Mouse (Mus musculus): ENCODE results near the gene 3110040M04Rik. TPM values are rescaled to one million over a fixed set of nuclear protein-coding genes. Genes with fewer than 3 reads are reported as not detected.
"Not testable (repeated sequence)": the region's sequence is repeated elsewhere in the genome, so short reads cannot be mapped to it uniquely, and the experiment has no call there.

The 3110040M04Rik gene
- not detected in 2 replicates for polyA plus RNA-seq (2015; fragmentation: Nextera tagmentation; extraction: Ambion mirVana)

- H3K27ac ChIP-seq; H3K9me3 ChIP-seq; H3K36me3 ChIP-seq; H3K4me2 ChIP-seq; ATAC-seq (ENCODE audit: insufficient number of reproducible peaks, insufficient read depth, low FRiP score, low TSS enrichment, low read depth); H3K9ac ChIP-seq; H3K4me3 ChIP-seq; H3K4me1 ChIP-seq; H3K27me3 ChIP-seq: not testable (repeated sequence)
- no CpG with 5 or more reads among the region's 6 CpGs for WGBS
Measured at GRCm38 (mm10) chr1:151203818-151204217, at the start of gene 3110040M04Rik. Gene 3110040M04Rik, plus strand, starts transcription at chr1:151204121.

- ATAC-seq (ENCODE audit: insufficient number of reproducible peaks, insufficient read depth, low FRiP score, low TSS enrichment, low read depth); H3K27me3 ChIP-seq; H3K27ac ChIP-seq; H3K4me3 ChIP-seq; H3K36me3 ChIP-seq; H3K9ac ChIP-seq; H3K4me2 ChIP-seq; H3K4me1 ChIP-seq; H3K9me3 ChIP-seq: not testable (repeated sequence)
- 88% methylated on average over 9 of the region's 9 CpGs for WGBS
Measured at GRCm38 (mm10) chr1:151154131-151154530, 49.8 kb upstream of the 3110040M04Rik start.

DNA sequence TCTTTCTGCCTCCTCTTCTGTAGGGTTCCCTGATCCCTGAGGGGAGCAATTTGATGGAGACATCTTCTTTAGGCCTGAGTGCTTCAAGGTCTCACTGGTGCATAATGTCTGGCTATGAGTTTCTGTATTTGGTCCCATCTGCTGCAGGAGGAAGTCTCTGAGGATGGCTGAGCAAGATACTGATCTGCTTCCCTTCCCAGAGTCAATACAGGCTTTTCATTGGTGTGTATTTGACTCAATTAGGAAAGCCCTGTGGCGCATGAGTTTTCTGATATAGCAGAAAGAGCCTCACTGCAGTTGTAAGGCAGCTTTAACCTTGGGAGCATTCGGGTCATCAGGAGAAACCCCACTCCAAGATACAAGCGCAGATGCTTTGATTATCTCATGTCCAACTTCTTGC, 47.8 kb upstream of the 3110040M04Rik start:
- Histone ChIP-seq H3K4me3 (no peak overlapping the region), H3K9me3 (no peaks in the 10 kb centered on the region), H3K4me2 (no peak overlapping the region), H3K36me3 (no peaks in the 10 kb centered on the region), H3K4me1 (peaks cover 9% of the 10 kb centered on the region; the same call in 1 of the 2 replicates), H3K9ac (no peak overlapping the region), H3K27ac (no peak overlapping the region), H3K27me3 (no peaks in the 10 kb centered on the region)
- 90% methylated on average over 3 of the region's 3 CpGs for WGBS
- ATAC-seq (ENCODE audit: insufficient number of reproducible peaks, insufficient read depth, low FRiP score, low TSS enrichment, low read depth): no peak

- H3K4me1 ChIP-seq: peaks cover 9% of the 10 kb centered on the region; the same call in 1 of the 2 replicates
- H3K4me2 ChIP-seq: no peak overlapping the region
- H3K9ac ChIP-seq: no peak overlapping the region
- no peaks in the 10 kb centered on the region for H3K27me3 ChIP-seq
- H3K4me3 ChIP-seq: no peak overlapping the region
- H3K9me3 ChIP-seq: no peaks in the 10 kb centered on the region
- no peak overlapping the region for H3K27ac ChIP-seq
- no peak for ATAC-seq (ENCODE audit: insufficient number of reproducible peaks, insufficient read depth, low FRiP score, low TSS enrichment, low read depth)
- no peaks in the 10 kb centered on the region for H3K36me3 ChIP-seq
- WGBS: 69% methylated on average over 7 of the region's 7 CpGs
Measured at GRCm38 (mm10) chr1:151156777-151157632, 46.9 kb upstream of the 3110040M04Rik start.

GRCm38 (mm10) chr1:151157963-151158856, 45.7 kb upstream of the 3110040M04Rik start:
- H3K9me3 ChIP-seq: no peaks in the 10 kb centered on the region
- H3K9ac ChIP-seq: no peak overlapping the region
- H3K4me1 ChIP-seq: peaks cover 4% of the 10 kb centered on the region; the same call in 1 of the 2 replicates
- H3K4me2 ChIP-seq: no peak overlapping the region
- H3K36me3 ChIP-seq: no peaks in the 10 kb centered on the region
- H3K4me3 ChIP-seq: no peak overlapping the region
- H3K27me3 ChIP-seq: no peaks in the 10 kb centered on the region
- no peak overlapping the region for H3K27ac ChIP-seq
- no peak for ATAC-seq (ENCODE audit: insufficient number of reproducible peaks, insufficient read depth, low FRiP score, low TSS enrichment, low read depth)
- WGBS: 55% methylated on average over 9 of the region's 9 CpGs

- Histone ChIP-seq H3K4me3 (no peak overlapping the region), H3K4me1 (peaks cover 4% of the 10 kb centered on the region; the same call in 1 of the 2 replicates), H3K9me3 (no peaks in the 10 kb centered on the region), H3K27ac (no peak overlapping the region), H3K27me3 (no peaks in the 10 kb centered on the region), H3K4me2 (no peak overlapping the region), H3K36me3 (no peaks in the 10 kb centered on the region), H3K9ac (no peak overlapping the region)
- ATAC-seq (ENCODE audit: insufficient number of reproducible peaks, insufficient read depth, low FRiP score, low TSS enrichment, low read depth): no peak
- 84% methylated on average over 2 of the region's 2 CpGs for WGBS
Measured at GRCm38 (mm10) chr1:151158857-151159510, 44.9 kb upstream of the 3110040M04Rik start.

DNA sequence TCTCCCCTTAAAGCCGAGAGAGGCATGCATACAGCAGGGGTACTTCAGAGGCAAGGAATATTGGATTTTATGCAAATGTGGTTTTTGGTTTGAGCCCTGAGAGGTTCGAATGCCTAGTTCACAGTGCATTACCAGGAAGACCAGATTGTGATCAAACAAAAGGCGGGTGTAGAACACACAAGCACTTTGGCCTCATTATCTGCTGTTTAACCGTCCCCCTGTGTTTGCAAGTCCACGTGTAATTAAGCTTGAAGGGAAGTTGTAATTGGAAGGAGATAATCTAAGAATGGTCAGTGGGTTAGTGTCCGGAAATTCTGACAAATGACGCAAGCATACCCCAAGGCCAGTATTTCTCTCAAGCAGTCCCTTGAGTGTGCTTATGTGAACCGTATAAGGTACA, 37.9 kb upstream of the 3110040M04Rik start:
- WGBS: 31% methylated on average over 8 of the region's 8 CpGs
- Histone ChIP-seq H3K4me2 (no peak overlapping the region), H3K27me3 (no peaks in the 10 kb centered on the region), H3K9ac (no peak overlapping the region), H3K4me1 (peaks cover 6% of the 10 kb centered on the region; the same call in 1 of the 2 replicates), H3K36me3 (no peaks in the 10 kb centered on the region), H3K4me3 (no peak overlapping the region), H3K27ac (no peak overlapping the region), H3K9me3 (no peaks in the 10 kb centered on the region)
- no peak for ATAC-seq (ENCODE audit: insufficient number of reproducible peaks, insufficient read depth, low FRiP score, low TSS enrichment, low read depth)

- no peak overlapping the region for H3K27ac ChIP-seq
- ATAC-seq (ENCODE audit: insufficient number of reproducible peaks, insufficient read depth, low FRiP score, low TSS enrichment, low read depth): no peak
- H3K4me3 ChIP-seq: no peak overlapping the region
- no peaks in the 10 kb centered on the region for H3K9me3 ChIP-seq
- H3K27me3 ChIP-seq: no peaks in the 10 kb centered on the region
- H3K4me1 ChIP-seq: peaks cover 6% of the 10 kb centered on the region; the same call in 1 of the 2 replicates
- WGBS: 38% methylated on average over 12 of the region's 12 CpGs
- H3K4me2 ChIP-seq: no peak overlapping the region
- H3K36me3 ChIP-seq: no peaks in the 10 kb centered on the region
- H3K9ac ChIP-seq: no peak overlapping the region
Measured at GRCm38 (mm10) chr1:151167297-151168047, 36.4 kb upstream of the 3110040M04Rik start.

- Histone ChIP-seq H3K4me3 (no peak overlapping the region), H3K36me3 (no peaks in the 10 kb centered on the region), H3K9ac (no peak overlapping the region), H3K4me2 (no peak overlapping the region), H3K27me3 (no peaks in the 10 kb centered on the region), H3K27ac (no peak overlapping the region), H3K4me1 (peaks cover 6% of the 10 kb centered on the region; the same call in 1 of the 2 replicates), H3K9me3 (no peaks in the 10 kb centered on the region)
- ATAC-seq (ENCODE audit: insufficient number of reproducible peaks, insufficient read depth, low FRiP score, low TSS enrichment, low read depth): no peak
- WGBS: 67% methylated on average over 3 of the region's 3 CpGs
Measured at GRCm38 (mm10) chr1:151168637-151169036, 35.3 kb upstream of the 3110040M04Rik start.

DNA sequence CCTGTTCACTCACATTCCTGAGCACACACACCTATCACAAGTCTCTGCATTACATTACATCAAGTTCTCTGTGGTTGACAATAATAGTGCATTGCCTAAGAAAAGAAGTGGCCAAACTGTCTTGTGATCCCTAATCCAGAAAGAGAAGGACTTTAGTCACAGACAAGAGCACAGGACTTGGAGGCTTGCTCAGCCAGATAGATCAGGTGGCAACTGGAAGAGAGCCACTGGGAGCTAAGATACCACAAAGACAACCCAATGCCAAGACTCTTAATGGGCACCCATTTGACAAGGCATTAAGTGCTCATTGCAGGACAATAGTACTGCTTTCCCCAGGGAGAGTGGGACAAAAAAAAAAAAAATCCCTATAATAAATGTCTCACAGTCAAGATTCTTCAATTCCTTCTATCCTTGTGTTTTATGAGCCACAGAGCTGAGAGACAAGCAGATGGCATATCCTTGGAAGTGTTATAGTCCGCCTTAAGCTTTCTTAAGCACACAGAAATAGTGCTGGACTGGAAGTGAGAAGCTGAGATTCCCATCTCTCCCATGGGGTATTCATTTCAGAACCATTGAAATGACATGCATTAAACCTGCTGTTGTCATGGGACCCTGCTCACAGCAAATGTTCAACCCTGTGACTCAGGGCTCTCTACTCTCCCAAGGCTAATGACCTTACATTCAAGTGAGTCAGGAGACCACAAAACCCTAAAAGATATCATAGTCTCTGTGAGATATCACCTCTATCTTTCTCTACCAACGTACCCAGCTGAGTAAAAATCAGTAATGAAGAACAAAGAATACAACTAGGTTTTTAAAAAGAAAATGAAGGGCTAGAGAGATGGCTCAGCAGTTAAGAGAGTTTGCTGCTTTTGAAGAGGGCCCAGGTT, 32.1 kb upstream of the 3110040M04Rik start:
- H3K36me3 ChIP-seq: no peaks in the 10 kb centered on the region
- H3K9me3 ChIP-seq: no peaks in the 10 kb centered on the region
- H3K27me3 ChIP-seq: no peaks in the 10 kb centered on the region

More for the DNA sequence above, 32.1 kb upstream of the 3110040M04Rik start:
- Histone ChIP-seq H3K27ac (no peak overlapping the region), H3K4me1 (0 out of 2 replicates have a peak, but pooled peaks cover 10% of the 10 kb centered on the region), H3K4me3 (no peak overlapping the region), H3K9ac (no peak overlapping the region), H3K4me2 (no peak overlapping the region)
- no peak for ATAC-seq (ENCODE audit: insufficient number of reproducible peaks, insufficient read depth, low FRiP score, low TSS enrichment, low read depth)
- WGBS: 79% methylated on average over 2 of the region's 2 CpGs
